Mouse (Mus musculus) kidney, embryonic 15.5 days (tissue): Measurements from ENCODE around the gene Klf8. TPM values are rescaled to one million over a fixed set of nuclear protein-coding genes. Genes with fewer than 3 reads are reported as not detected.
"Not testable (repeated sequence)": the region's sequence is repeated elsewhere in the genome, so short reads cannot be mapped to it uniquely, and the experiment has no call there.

Experiments used
- ATAC-seq: fragments of 200-750 bp; cut with Nextera tagmentation; replicated peaks from 2 replicates; pipeline ENCODE4 v1.8.0; 2017; ENCODE audit warnings: moderate TSS enrichment; ENCODE audit not compliant: low FRiP score
- H3K27ac ChIP-seq: fragments of 300-500 bp; sonication (generic); 2 replicates; pipeline ENCODE4 v1.5.1; 2015; ENCODE audit warnings: mild to moderate bottlenecking, inconsistent platforms
- H3K27me3 ChIP-seq: fragments of 300-500 bp; sonication (generic); 2 replicates; pipeline ENCODE4 v1.6.1; 2015; ENCODE audit warnings: inconsistent platforms
- H3K36me3 ChIP-seq: fragments of 300-500 bp; sonication (generic); 2 replicates; pipeline ENCODE4 v1.6.1; 2015; ENCODE audit warnings: inconsistent platforms
- H3K4me1 ChIP-seq: fragments of 300-500 bp; sonication (generic); 2 replicates; pipeline ENCODE4 v1.6.1; 2015; ENCODE audit warnings: inconsistent platforms
- H3K4me2 ChIP-seq: fragments of 300-500 bp; sonication (generic); 2 replicates; pipeline ENCODE4 v1.6.1; 2015; ENCODE audit warnings: moderate library complexity, mild to moderate bottlenecking, inconsistent platforms
- H3K4me3 ChIP-seq: fragments of 300-500 bp; sonication (generic); replicated peaks from 2 replicates; pipeline ENCODE4 v1.5.1; 2015; ENCODE audit warnings: mild to moderate bottlenecking, inconsistent platforms
- H3K9ac ChIP-seq: fragments of 300-500 bp; sonication (generic); 2 replicates; pipeline ENCODE4 v1.6.1; 2015; ENCODE audit warnings: mild to moderate bottlenecking, inconsistent platforms
- H3K9me3 ChIP-seq: fragments of 300-500 bp; sonication (generic); replicated peaks from 2 replicates; pipeline ENCODE4 v1.6.1; 2016; ENCODE audit warnings: inconsistent platforms
- WGBS: fragments of 180-500 bp; shearing (Covaris S2); methylation state at CpG from one replicate; pipeline ENCODE4 v1.1.7; 2015; ENCODE audit warnings: mixed read lengths; 5-methylcytosine and 5-hydroxymethylcytosine counted together
- polyA plus RNA-seq: library from polyadenylated mRNA; unstranded; fragments of >200 nt; fragmentation: Nextera tagmentation; extraction: Ambion mirVana; gene quantifications from 2 replicates; pipeline ENCODE4 v1.2.1, GENCODE M21; 2015

Klf8 gene
- 0.56 and 0.64 TPM in 2 replicates for polyA plus RNA-seq

- ATAC-seq = peak; percentile 78
- H3K27me3 ChIP-seq = peaks cover 31% of the 10 kb centered on the region
- peak within 1 kb of the TSS; percentile 43; the same call in 1 of the 2 replicates for H3K9ac ChIP-seq
- no peaks in the 10 kb centered on the region for H3K9me3 ChIP-seq
- 0 out of 2 replicates have a peak, but pooled peaks cover 3% of the 10 kb centered on the region for H3K4me1 ChIP-seq
- H3K36me3 ChIP-seq = no peaks in the 10 kb centered on the region
- H3K4me3 ChIP-seq = peak within 1 kb of the TSS; percentile 60
- H3K27ac ChIP-seq = no peak within 1 kb of the TSS
- H3K4me2 ChIP-seq = peak within 1 kb of the TSS; percentile 75
- WGBS = 21% methylated on average over 17 of the region's 17 CpGs
These were observed at the start of gene Klf8 for GRCm38 (mm10) chrX:153237304-153237919. Klf8 (plus strand) TSS chrX:153237466.

- not testable (repeated sequence) for H3K9me3 ChIP-seq, H3K36me3 ChIP-seq, H3K4me2 ChIP-seq, H3K27me3 ChIP-seq, H3K4me1 ChIP-seq, H3K27ac ChIP-seq, H3K9ac ChIP-seq, H3K4me3 ChIP-seq, ATAC-seq
- 78% methylated on average over 2 of the region's 2 CpGs for WGBS
These were observed 38.1 kb upstream of the Klf8 start for GRCm38 (mm10) chrX:153199185-153199584.

GRCm38 (mm10) chrX:153211101-153211500, 26.2 kb upstream of the Klf8 start:
- Histone ChIP-seq H3K9ac (no peak overlapping the region), H3K9me3 (no peaks in the 10 kb centered on the region)

GRCm38 (mm10) chrX:153231240-153231639, 6.0 kb upstream of the Klf8 start:
- H3K9ac ChIP-seq = no peak overlapping the region
- H3K27me3 ChIP-seq = peaks cover 15% of the 10 kb centered on the region; the same call in 1 of the 2 replicates
- no peak overlapping the region for H3K27ac ChIP-seq
- no peak overlapping the region for H3K4me3 ChIP-seq
- no peaks in the 10 kb centered on the region for H3K4me1 ChIP-seq
- no peak overlapping the region for H3K4me2 ChIP-seq
- no peak for ATAC-seq
- WGBS = 46% methylated on average over 2 of the region's 2 CpGs
- no peaks in the 10 kb centered on the region for H3K36me3 ChIP-seq
- no peaks in the 10 kb centered on the region for H3K9me3 ChIP-seq

More at GRCm38 (mm10) chrX:153211101-153211500, 26.2 kb upstream of the Klf8 start:
- no peaks in the 10 kb centered on the region for H3K36me3 ChIP-seq
- H3K4me2 ChIP-seq = no peak overlapping the region
- WGBS = 39% methylated on average over 1 of the region's 1 CpGs
- H3K27ac ChIP-seq = no peak overlapping the region
- no peak overlapping the region for H3K4me3 ChIP-seq
- peaks cover 9% of the 10 kb centered on the region; the same call in 1 of the 2 replicates for H3K27me3 ChIP-seq
- ATAC-seq = no peak
- no peaks in the 10 kb centered on the region for H3K4me1 ChIP-seq

DNA sequence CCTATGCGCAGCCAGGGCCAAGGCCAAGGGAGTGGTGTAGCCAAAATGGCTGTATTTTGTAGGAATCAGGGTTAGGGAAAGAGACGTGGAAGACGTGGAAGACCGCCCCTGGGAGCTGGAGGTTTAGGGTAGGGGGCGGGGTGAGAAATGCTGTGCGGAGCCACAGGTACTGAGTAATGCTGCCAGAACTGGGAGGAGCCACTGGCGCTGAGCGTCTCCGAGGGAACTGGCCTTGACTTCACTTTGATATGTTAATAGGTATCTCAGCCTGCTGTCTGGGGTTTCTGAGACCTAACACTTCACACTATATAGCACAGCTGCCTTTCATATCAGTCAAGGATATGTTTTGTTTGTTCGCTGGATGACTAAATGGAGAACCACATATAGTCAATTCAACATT, 4.0 kb upstream of the Klf8 start:
- H3K4me1 ChIP-seq = 0 out of 2 replicates have a peak, but pooled peaks cover 3% of the 10 kb centered on the region
- 18% methylated on average over 10 of the region's 10 CpGs for WGBS
- H3K9ac ChIP-seq = no peak overlapping the region
- no peak overlapping the region for H3K4me3 ChIP-seq
- no peaks in the 10 kb centered on the region for H3K36me3 ChIP-seq
- H3K9me3 ChIP-seq = no peaks in the 10 kb centered on the region
- H3K27me3 ChIP-seq = peaks cover 29% of the 10 kb centered on the region
- H3K4me2 ChIP-seq = peak overlapping the region; percentile 41
- no peak overlapping the region for H3K27ac ChIP-seq
- ATAC-seq = no peak; the same call in 1 of the 2 replicates

GRCm38 (mm10) chrX:153237920-153238504, 746 bp downstream of the Klf8 start:
- 21% methylated on average over 22 of the region's 23 CpGs for WGBS
- peak; percentile 95 for ATAC-seq
- H3K4me2 ChIP-seq = peak overlapping the region; percentile 75
- no peaks in the 10 kb centered on the region for H3K36me3 ChIP-seq
- 0 out of 2 replicates have a peak, but pooled peaks cover 3% of the 10 kb centered on the region for H3K4me1 ChIP-seq
- H3K9ac ChIP-seq = peak overlapping the region; percentile 43; the same call in 1 of the 2 replicates
- H3K27me3 ChIP-seq = peaks cover 30% of the 10 kb centered on the region
- no peak overlapping the region for H3K27ac ChIP-seq
- H3K9me3 ChIP-seq = no peaks in the 10 kb centered on the region
- H3K4me3 ChIP-seq = peak overlapping the region; percentile 60

GRCm38 (mm10) chrX:153254256-153254655, 17.0 kb downstream of the Klf8 start:
- Histone ChIP-seq H3K4me3 (no peak overlapping the region), H3K9me3 (no peaks in the 10 kb centered on the region), H3K27me3 (no peaks in the 10 kb centered on the region), H3K4me1 (no peaks in the 10 kb centered on the region), H3K27ac (no peak overlapping the region), H3K9ac (no peak overlapping the region), H3K36me3 (no peaks in the 10 kb centered on the region), H3K4me2 (no peak overlapping the region)
- 74% methylated on average over 1 of the region's 1 CpGs for WGBS
- no peak for ATAC-seq

DNA sequence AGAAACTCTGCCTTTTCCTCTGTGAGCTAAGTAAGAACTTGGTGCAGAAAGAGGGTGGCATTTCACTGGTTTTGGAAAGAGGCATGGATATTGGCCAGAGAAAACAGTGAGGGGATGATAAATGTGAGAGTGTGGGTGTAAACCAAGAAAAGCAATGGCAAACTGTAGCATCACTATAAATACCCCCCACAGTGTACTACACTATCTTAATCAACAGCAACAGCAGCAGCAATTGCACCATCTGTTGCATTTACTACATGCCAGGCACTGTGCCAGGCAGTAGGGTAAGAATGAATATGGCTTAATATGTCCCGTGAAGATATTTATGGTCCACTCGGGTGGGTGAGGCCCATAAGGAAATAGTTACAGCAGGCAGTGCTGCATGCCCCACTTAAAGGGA, 18.2 kb downstream of the Klf8 start:
- H3K4me2 ChIP-seq = no peak overlapping the region
- H3K4me1 ChIP-seq = no peaks in the 10 kb centered on the region
- no peak overlapping the region for H3K27ac ChIP-seq
- no peak overlapping the region for H3K9ac ChIP-seq
- no peaks in the 10 kb centered on the region for H3K9me3 ChIP-seq
- no peak overlapping the region for H3K4me3 ChIP-seq
- WGBS = 82% methylated on average over 2 of the region's 2 CpGs
- ATAC-seq = no peak
- no peaks in the 10 kb centered on the region for H3K36me3 ChIP-seq
- H3K27me3 ChIP-seq = no peaks in the 10 kb centered on the region

DNA sequence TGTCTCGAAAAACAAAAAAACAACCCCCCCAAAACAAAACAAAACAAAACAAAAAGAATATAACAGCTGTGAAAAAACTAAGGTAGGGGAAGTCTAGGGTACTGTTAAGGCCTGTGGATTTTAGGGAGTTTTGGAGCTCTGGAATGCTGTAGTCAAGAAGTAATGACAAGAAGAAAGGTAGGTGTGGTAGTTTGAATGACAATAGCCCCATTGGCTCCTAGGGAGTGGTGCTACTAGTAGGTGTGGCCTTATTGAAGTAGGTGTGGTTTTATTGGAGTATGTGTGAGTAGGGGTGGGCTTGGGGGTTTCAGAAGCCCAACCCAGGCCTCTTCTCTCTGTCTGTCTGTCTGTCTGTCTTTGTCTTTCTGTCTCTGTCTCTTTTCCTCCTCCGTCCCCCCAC, 44.9 kb downstream of the Klf8 start:
- Histone ChIP-seq H3K9ac (no peak overlapping the region), H3K27ac (no peak overlapping the region), H3K9me3 (no peaks in the 10 kb centered on the region), H3K4me2 (no peak overlapping the region), H3K4me3 (no peak overlapping the region), H3K27me3 (no peaks in the 10 kb centered on the region), H3K36me3 (no peaks in the 10 kb centered on the region), H3K4me1 (no peaks in the 10 kb centered on the region)
- 67% methylated on average over 2 of the region's 2 CpGs for WGBS
- ATAC-seq = no peak

DNA sequence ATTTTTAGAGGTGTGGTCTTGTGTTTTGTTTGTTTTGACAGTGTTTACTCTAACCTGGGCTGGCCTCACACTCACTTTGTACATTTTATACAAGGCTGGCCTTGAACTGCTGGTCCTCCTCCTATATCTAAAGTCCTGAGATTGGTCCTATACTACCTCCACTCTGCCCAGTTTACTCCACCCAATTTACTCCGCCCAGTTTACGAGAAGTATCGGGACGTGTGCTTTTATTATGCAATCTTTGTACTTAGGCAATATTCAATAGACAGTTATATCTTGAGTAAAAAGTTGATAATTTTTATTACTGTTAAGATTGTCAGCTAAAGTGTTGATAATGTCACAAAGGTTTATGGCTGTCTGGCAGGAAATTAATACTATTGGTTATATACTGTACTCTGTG, 74.1 kb downstream of the Klf8 start:
- no peak overlapping the region for H3K4me2 ChIP-seq
- no peak overlapping the region for H3K4me3 ChIP-seq
- no peak overlapping the region for H3K9ac ChIP-seq
- no peak for ATAC-seq
- no peaks in the 10 kb centered on the region for H3K4me1 ChIP-seq
- WGBS = 95% methylated on average over 4 of the region's 4 CpGs
- H3K9me3 ChIP-seq = no peaks in the 10 kb centered on the region
- no peaks in the 10 kb centered on the region for H3K36me3 ChIP-seq
- H3K27ac ChIP-seq = no peak overlapping the region
- peaks cover 3% of the 10 kb centered on the region; the same call in 1 of the 2 replicates for H3K27me3 ChIP-seq

GRCm38 (mm10) chrX:153323105-153323504, 85.8 kb downstream of the Klf8 start:
- H3K4me2 ChIP-seq = no peak overlapping the region
- 52% methylated on average over 3 of the region's 3 CpGs for WGBS
- 0 out of 2 replicates have a peak, but pooled peaks have one; percentile 29 for ATAC-seq

GRCm38 (mm10) chrX:153334140-153334539, 96.9 kb downstream of the Klf8 start:
- 72% methylated on average over 3 of the region's 3 CpGs for WGBS
- not testable (repeated sequence) for H3K27ac ChIP-seq, H3K9ac ChIP-seq, H3K36me3 ChIP-seq, H3K9me3 ChIP-seq, H3K4me1 ChIP-seq, ATAC-seq, H3K4me3 ChIP-seq, H3K4me2 ChIP-seq, H3K27me3 ChIP-seq

More at GRCm38 (mm10) chrX:153323105-153323504, 85.8 kb downstream of the Klf8 start:
- Histone ChIP-seq H3K4me3 (no peak overlapping the region), H3K9ac (no peak overlapping the region), H3K36me3 (no peaks in the 10 kb centered on the region), H3K27me3 (0 out of 2 replicates have a peak, but pooled peaks cover 3% of the 10 kb centered on the region), H3K4me1 (no peaks in the 10 kb centered on the region), H3K27ac (no peak overlapping the region), H3K9me3 (no peaks in the 10 kb centered on the region)
